Mouse (Mus musculus): Measurements from ENCODE around the gene Itpkc.

Itpkc gene

DNA sequence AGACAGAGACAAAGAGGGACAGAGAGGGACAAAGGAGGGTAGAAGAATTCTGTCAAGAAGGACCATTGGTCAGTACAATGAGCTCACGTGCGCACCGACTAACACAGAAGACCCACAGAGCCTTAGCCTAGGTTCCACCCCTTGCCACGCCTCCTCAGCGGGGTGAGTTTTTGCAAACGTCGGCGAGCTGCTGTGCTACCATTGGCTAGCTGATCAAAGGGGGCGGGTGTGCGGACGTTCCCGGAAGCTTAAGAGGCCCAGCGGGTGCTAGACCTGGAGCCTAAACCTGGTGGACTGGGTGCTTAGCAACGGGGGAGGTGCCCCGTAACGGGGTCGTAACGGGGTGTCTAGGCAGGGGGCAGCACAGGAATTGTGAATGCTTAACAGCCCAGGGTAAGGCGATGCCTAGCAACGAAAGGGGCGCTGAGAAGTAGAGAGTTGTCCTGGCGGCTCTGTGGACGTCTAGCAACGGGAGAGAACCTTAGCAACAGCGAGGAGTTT lies 4.4 kb upstream of the Itpkc start, which contains the start of gene Coq8b:
Gene Coq8b, plus strand, starts transcription at position 243 of the 501 bp plus-strand sequence.
- Histone ChIP-seq H3K4me1 (replicated peaks; ENCODE audit: low read depth, low read length) (peaks cover 57% of the 10 kb centered on the region), H3K27me3 (ENCODE audit: insufficient read depth, low read length) (no peaks in the 10 kb centered on the region)
- TF ChIP-seq CTCF (conservative IDR thresholded peaks at IDR 0.05; ENCODE audit: low read length) (no peak), NANOG (IDR thresholded peaks at IDR 0.05; ENCODE audit: borderline replicate concordance, low read length) (no peak), POU5F1 (IDR thresholded peaks at IDR 0.05; ENCODE audit: borderline replicate concordance, low read length) (no peak)

DNA sequence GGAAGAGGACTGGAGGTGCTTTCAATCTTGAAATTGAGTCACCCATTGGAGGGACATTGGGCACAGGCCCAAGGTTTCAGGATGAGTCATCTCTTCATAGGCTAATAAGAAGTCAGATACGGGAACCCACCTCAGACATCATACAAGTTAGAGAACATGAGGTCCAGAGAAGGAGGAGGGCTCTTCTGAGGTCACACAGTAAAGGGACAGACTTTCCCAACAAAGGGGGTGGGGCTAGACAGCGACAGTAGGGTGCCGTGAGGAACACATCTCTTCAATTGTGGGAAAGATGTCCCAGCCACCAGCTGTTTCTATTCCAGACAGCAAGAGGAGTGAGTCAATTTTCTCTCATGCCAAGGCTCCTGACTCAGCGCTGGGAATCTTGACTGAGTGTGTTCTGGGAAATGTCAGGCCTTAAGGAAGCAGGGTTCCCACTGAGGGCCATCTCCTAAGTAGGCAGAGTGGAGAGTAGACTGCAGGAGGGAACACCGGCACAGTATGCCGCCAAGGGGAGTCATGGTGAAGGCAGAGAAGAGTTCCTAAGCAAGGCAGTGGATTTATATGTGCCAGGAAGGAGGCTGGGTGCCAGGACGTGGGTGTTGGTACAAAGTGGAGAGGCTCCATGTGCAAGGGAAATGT lies 3.4 kb upstream of the Itpkc start:
- no peak overlapping the region for H3K4me3 ChIP-seq (replicated peaks; ENCODE audit: low read length)
- TF ChIP-seq CTCF (conservative IDR thresholded peaks at IDR 0.05; ENCODE audit: low read length) (no peak), POU5F1 (IDR thresholded peaks at IDR 0.05; ENCODE audit: borderline replicate concordance, low read length) (no peak), NANOG (IDR thresholded peaks at IDR 0.05; ENCODE audit: borderline replicate concordance, low read length) (no peak)
- no peaks in the 10 kb centered on the region for H3K9me3 ChIP-seq (ENCODE audit: low read length)
- H3K36me3 ChIP-seq (ENCODE audit: insufficient read depth, low read length): no peaks in the 10 kb centered on the region
- H3K27me3 ChIP-seq (ENCODE audit: insufficient read depth, low read length): peaks cover 5% of the 10 kb centered on the region
- H3K4me1 ChIP-seq (replicated peaks; ENCODE audit: low read depth, low read length): peaks cover 64% of the 10 kb centered on the region

More for the DNA sequence above, 4.4 kb upstream of the Itpkc start, which contains the start of gene Coq8b:
- Histone ChIP-seq H3K4me3 (replicated peaks; ENCODE audit: low read length) (peak within 1 kb of the TSS; percentile 74), H3K9me3 (ENCODE audit: low read length) (no peaks in the 10 kb centered on the region), H3K36me3 (ENCODE audit: insufficient read depth, low read length) (no peaks in the 10 kb centered on the region)

DNA sequence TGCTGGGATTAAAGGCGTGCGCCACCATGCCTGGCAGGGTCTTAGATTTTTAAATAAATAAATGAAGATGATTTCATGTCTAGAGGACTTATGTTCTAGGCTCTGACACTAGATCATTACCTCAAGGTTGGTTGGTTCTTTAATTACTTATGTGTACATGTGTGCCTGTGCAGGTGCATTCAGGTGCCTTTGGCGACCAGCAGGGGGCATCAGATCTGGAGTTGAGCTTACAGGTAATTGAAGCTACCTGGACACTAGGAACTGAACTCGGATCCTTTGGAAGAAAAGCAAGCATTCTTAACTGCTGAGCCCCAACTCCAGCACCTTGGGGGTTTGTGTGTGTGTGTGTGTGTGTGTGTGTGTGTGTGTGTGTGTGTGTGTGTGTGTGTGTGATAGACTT lies 2.3 kb upstream of the Itpkc start:
- TF ChIP-seq POU5F1 (IDR thresholded peaks at IDR 0.05; ENCODE audit: borderline replicate concordance, low read length) (no peak), CTCF (conservative IDR thresholded peaks at IDR 0.05; ENCODE audit: low read length) (peak; percentile 84)
- Histone ChIP-seq H3K4me1 (replicated peaks; ENCODE audit: low read depth, low read length) (peaks cover 74% of the 10 kb centered on the region), H3K9me3 (ENCODE audit: low read length) (no peaks in the 10 kb centered on the region), H3K36me3 (ENCODE audit: insufficient read depth, low read length) (peaks cover 4% of the 10 kb centered on the region), H3K4me3 (replicated peaks; ENCODE audit: low read length) (no peak overlapping the region), H3K27me3 (ENCODE audit: insufficient read depth, low read length) (peaks cover 5% of the 10 kb centered on the region)

DNA sequence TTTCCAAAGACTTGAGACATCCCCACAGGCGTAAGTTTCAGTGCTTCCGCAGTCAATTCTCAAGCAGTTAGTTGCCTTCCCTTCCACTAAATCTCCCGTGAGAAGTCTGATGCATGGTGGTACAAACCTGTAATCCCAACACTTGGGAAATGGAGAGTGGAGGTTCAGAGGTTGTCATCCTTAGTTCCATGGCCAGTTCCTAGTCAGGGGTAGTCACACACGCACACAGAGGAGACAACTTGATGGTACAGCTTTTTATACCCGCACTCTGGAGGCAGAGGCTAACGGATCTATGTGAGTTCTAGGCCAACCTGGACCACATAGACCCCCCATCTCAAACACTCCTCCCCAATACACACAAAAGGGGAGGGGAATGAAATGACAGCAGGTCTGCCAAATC lies 404 bp upstream of the Itpkc start:
- Histone ChIP-seq H3K4me3 (replicated peaks; ENCODE audit: low read length) (peak overlapping the region; percentile 95), H3K27me3 (ENCODE audit: insufficient read depth, low read length) (peaks cover 5% of the 10 kb centered on the region), H3K9me3 (ENCODE audit: low read length) (no peaks in the 10 kb centered on the region), H3K4me1 (replicated peaks; ENCODE audit: low read depth, low read length) (peaks cover 79% of the 10 kb centered on the region), H3K36me3 (ENCODE audit: insufficient read depth, low read length) (peaks cover 17% of the 10 kb centered on the region)
- no peak for TF ChIP-seq POU5F1 (IDR thresholded peaks at IDR 0.05; ENCODE audit: borderline replicate concordance, low read length)
- TF ChIP-seq NANOG (IDR thresholded peaks at IDR 0.05; ENCODE audit: borderline replicate concordance, low read length): no peak
- TF ChIP-seq CTCF (conservative IDR thresholded peaks at IDR 0.05; ENCODE audit: low read length): no peak

DNA sequence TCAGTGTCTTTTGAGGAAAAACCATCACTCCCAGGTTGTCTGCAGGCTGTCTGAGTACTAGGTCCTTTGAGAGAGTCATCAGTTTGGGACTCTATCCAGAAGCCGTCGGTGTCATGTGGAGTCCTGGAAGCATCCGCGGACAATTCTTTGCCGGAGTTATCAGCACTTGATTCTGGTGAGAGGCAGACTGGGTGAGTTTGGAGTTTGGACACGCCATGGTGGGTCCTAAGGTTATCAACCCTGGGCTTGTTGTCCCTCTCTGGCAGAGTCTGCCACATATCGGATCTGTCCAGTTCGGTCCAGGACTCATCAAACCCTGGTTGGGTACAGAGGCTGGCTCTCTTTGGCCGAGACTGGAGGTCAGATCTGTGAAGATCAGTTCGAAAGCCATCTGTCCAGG lies 785 bp downstream of the Itpkc start:
- Histone ChIP-seq H3K4me3 (replicated peaks; ENCODE audit: low read length) (peak overlapping the region; percentile 95), H3K36me3 (ENCODE audit: insufficient read depth, low read length) (peaks cover 23% of the 10 kb centered on the region), H3K9me3 (ENCODE audit: low read length) (no peaks in the 10 kb centered on the region), H3K4me1 (replicated peaks; ENCODE audit: low read depth, low read length) (peaks cover 84% of the 10 kb centered on the region), H3K27me3 (ENCODE audit: insufficient read depth, low read length) (peaks cover 5% of the 10 kb centered on the region)
- TF ChIP-seq CTCF (conservative IDR thresholded peaks at IDR 0.05; ENCODE audit: low read length) (no peak), POU5F1 (IDR thresholded peaks at IDR 0.05; ENCODE audit: borderline replicate concordance, low read length) (no peak), NANOG (IDR thresholded peaks at IDR 0.05; ENCODE audit: borderline replicate concordance, low read length) (no peak)

DNA sequence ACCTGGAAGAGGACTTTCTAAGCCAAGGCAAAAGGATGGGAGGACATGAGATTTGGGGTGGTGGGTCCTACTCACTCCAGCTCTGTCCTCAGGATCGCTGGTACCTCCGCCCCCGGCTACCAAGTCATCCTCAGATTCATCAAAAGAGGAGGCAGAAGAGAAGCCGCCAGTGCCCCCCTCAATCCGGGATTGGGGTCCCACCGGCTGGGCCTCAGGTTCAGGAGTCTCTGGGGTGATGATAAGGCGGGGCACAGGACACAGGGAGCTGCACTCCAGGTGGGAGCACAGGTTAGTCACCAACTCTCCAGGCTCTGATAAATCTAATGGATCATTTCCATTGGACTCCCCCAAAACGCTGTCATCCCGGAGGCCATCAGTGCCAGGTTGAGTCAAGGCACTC lies 1.2 kb downstream of the Itpkc start:
- peaks cover 27% of the 10 kb centered on the region for H3K36me3 ChIP-seq (ENCODE audit: insufficient read depth, low read length)

DNA sequence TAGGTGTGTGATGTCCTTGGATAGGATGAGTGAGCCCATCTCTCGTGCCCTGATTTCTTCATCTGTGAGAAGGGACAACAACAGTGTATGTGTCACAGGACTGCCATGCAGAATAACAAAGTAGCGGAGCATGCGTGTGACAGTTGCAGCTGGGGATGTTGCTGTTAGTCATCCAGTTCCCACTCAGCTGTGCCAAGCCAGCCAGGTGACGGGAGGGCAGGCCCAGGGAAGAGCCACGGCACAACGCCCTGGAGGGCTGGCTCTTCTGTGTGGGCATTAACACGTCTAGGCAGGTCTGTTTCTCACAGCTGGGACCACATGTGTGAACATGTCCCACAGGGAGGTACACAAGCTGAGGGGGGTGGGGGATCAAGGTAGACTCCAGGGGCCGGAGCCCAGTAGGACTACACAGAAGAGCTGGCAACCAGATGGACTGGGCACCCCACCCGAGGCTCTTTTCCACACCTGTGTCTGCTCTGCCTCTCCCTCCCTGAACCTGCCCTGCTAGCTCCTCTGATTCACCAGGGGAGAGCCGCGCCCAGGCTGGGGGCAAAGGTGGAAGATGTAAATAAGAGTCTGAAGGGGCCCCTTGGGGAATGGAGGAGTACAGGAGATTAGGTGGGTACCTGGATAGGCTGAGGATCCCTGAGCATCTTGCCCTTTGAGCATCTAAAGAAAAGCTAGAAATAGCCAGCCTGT lies 3.4 kb downstream of the Itpkc start:
- no peaks in the 10 kb centered on the region for H3K9me3 ChIP-seq (ENCODE audit: low read length)

More for the DNA sequence above, 1.2 kb downstream of the Itpkc start:
- TF ChIP-seq CTCF (conservative IDR thresholded peaks at IDR 0.05; ENCODE audit: low read length): no peak
- TF ChIP-seq POU5F1 (IDR thresholded peaks at IDR 0.05; ENCODE audit: borderline replicate concordance, low read length): no peak
- no peak for TF ChIP-seq NANOG (IDR thresholded peaks at IDR 0.05; ENCODE audit: borderline replicate concordance, low read length)
- Histone ChIP-seq H3K4me3 (replicated peaks; ENCODE audit: low read length) (peak overlapping the region; percentile 95), H3K27me3 (ENCODE audit: insufficient read depth, low read length) (peaks cover 5% of the 10 kb centered on the region), H3K4me1 (replicated peaks; ENCODE audit: low read depth, low read length) (peaks cover 84% of the 10 kb centered on the region), H3K9me3 (ENCODE audit: low read length) (no peaks in the 10 kb centered on the region)

DNA sequence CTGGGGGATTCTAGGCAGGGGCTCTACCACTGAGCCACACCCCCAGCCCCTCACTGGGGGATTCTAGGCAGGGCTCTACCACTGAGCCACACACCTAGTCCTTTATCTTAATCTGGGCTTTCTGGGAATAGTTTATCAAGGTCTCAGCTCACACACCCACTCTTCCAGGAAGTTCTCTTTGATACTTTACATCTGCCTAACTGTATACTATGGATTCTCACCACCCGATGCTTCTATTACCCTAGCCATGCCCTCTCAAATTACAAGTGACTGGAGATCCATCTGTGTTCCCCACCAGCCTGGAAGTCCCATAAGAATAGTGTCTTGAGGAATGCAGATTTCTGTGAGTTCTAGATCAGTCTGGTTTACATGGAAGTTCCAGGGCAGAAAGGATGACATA lies 5.9 kb downstream of the Itpkc start:
- H3K4me3 ChIP-seq (replicated peaks; ENCODE audit: low read length): no peak overlapping the region
- H3K9me3 ChIP-seq (ENCODE audit: low read length): no peaks in the 10 kb centered on the region

More for the DNA sequence above, 3.4 kb downstream of the Itpkc start:
- Histone ChIP-seq H3K27me3 (ENCODE audit: insufficient read depth, low read length) (peaks cover 5% of the 10 kb centered on the region), H3K4me3 (replicated peaks; ENCODE audit: low read length) (peak overlapping the region; percentile 32), H3K36me3 (ENCODE audit: insufficient read depth, low read length) (peaks cover 38% of the 10 kb centered on the region), H3K4me1 (replicated peaks; ENCODE audit: low read depth, low read length) (peaks cover 88% of the 10 kb centered on the region)
- TF ChIP-seq NANOG (IDR thresholded peaks at IDR 0.05; ENCODE audit: borderline replicate concordance, low read length) (no peak), POU5F1 (IDR thresholded peaks at IDR 0.05; ENCODE audit: borderline replicate concordance, low read length) (no peak), CTCF (conservative IDR thresholded peaks at IDR 0.05; ENCODE audit: low read length) (no peak)

More for the DNA sequence above, 5.9 kb downstream of the Itpkc start:
- H3K27me3 ChIP-seq (ENCODE audit: insufficient read depth, low read length): peaks cover 5% of the 10 kb centered on the region
- H3K4me1 ChIP-seq (replicated peaks; ENCODE audit: low read depth, low read length): peaks cover 86% of the 10 kb centered on the region
- peaks cover 61% of the 10 kb centered on the region for H3K36me3 ChIP-seq (ENCODE audit: insufficient read depth, low read length)
- TF ChIP-seq NANOG (IDR thresholded peaks at IDR 0.05; ENCODE audit: borderline replicate concordance, low read length): no peak
- TF ChIP-seq CTCF (conservative IDR thresholded peaks at IDR 0.05; ENCODE audit: low read length): no peak
- no peak for TF ChIP-seq POU5F1 (IDR thresholded peaks at IDR 0.05; ENCODE audit: borderline replicate concordance, low read length)

Measured in E14TG2a.4 (cell line).